Mouse (Mus musculus) c-Kit-positive CD71-positive TER-119-negative erythroid progenitor cells, embryonic 14.5 days (primary cell): Measurements from ENCODE around the gene Cyb5r3.
A peak's percentile ranks its signal among the peaks of the same experiment; 100 is the strongest.
"Not testable (repeated sequence)": the region's sequence is repeated elsewhere in the genome, so short reads cannot be mapped to it uniquely, and the experiment has no call there.

Experiments used
- DNase-seq: peaks from one replicate; pipeline ENCODE4 v3.0.0-alpha.2; 2013; ENCODE audit warnings: low read depth

Gene Cyb5r3

DNA sequence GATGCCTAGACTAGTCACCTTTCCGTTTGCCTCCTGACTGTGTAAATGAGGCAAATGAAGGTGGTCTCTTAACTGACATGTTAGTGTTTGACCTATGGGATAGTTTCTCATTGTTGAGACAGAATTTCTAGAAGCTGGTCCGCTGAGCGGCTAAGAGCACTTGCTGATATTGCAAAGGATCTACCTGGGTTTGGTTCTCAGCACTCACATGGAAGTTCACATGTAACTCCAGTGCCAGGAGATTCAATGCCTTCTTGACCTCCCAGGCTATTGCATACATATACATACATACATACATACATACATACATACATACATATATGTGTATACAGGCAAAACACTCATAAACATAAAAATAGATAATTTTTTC is 22.3 kb downstream of the Cyb5r3 start:
- DNase-seq = no peak

- peak; percentile 97 for DNase-seq
Observed at GRCm38 (mm10) chr15:83149196-83150072, 23.0 kb downstream of the Cyb5r3 start, which contains the start of gene Poldip3. TSS of gene Poldip3 (minus strand) at chr15:83149384.

GRCm38 (mm10) chr15:83148801-83149195 is 23.6 kb downstream of the Cyb5r3 start:
- DNase-seq = no peak

- DNase-seq = no peak
Observed at GRCm38 (mm10) chr15:83148395-83148794, 24.0 kb downstream of the Cyb5r3 start.

DNA sequence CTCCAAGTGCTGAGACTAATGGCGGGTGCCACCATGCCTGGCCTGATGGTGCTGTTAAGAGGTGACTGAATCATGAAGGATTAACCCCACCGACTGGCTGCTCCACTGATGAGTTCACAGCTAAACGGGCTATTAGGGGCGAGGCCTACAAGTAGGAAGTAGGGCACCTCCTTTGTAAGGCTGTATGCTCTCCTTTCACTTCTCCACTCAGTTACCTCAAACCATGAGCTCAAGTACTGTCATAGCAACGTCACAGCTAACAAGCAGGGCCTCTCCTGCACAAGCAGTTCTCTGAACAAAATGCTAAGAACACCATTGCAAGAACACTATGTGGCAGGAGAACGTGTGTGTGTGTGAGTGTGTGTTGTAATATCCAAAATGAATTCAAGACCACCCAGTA is 26.9 kb downstream of the Cyb5r3 start:
- no peak for DNase-seq

DNA sequence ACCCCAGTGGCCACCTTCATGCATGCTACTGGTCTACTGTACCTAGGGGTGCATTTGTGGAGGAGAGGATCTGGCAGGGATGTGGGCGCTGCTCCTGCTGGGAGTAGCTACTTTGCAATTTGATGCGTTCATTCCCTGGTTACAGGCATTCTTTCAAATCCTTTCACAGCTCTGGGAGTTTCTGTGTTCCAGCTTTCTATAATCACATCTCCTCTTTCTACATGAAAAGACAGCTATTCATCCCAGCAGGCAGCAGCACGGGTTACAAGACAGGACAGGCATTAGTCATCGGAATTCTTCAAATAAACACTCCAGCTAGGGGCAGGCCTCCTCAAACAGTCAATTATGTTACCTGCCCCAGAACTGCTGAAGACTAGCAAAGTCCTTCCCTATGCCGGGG is 29.5 kb downstream of the Cyb5r3 start:
- DNase-seq = no peak

DNA sequence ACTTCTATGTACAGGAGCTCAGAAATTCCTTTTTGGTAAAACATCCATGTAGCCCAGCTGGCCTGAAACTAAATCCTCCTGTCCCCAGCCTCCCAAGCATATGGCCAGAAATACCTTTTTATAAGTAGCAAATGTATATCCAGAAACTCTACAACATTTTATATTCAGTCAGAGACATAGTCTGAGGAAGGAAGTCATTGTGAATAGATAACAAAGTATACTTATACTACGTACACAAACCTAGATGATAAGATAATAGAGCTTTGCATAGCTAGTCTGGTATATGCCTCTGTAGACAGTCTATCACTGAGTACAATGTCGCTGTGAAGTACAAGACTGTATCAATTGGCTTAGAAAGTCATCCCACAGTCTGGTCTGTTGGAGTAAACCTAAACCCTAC is 36.7 kb downstream of the Cyb5r3 start:
- DNase-seq = no peak

GRCm38 (mm10) chr15:83134671-83135070 is 37.7 kb downstream of the Cyb5r3 start:
- DNase-seq = no peak

DNA sequence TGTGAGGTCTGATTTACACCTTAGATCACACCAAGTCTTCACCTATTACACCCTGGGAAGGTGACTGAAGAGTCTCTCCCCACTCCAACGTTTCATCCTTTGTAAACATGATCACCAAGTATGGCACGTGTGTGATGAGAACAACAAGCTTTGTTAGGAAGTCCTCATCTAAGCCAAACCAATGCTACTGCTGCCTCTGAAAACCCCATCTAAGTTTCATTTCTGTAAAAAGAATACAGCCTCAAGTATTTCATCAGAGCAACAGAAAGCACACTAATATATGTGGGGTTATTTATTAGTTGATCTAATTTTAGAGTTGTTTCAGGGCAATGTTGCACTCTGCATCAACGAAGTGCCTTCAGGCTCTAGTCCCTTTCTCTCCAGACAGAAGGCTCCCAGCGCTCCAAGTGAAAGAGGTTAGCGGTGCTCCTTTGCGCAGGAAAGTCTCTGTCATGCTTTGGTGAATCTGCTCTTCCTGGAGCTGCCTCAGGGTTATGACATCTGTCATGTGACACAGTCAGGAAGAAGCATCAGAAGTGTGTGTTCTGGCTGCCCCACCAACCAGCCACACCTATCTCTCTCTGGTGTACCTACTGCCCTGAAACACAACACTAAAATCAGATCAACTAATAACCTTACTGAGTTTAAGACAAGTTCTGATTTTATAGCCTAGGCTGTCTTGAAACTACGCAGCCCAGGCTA is 42.7 kb downstream of the Cyb5r3 start:
- DNase-seq = no peak

GRCm38 (mm10) chr15:83127037-83127436 is 45.4 kb downstream of the Cyb5r3 start:
- DNase-seq = not testable (repeated sequence)

DNA sequence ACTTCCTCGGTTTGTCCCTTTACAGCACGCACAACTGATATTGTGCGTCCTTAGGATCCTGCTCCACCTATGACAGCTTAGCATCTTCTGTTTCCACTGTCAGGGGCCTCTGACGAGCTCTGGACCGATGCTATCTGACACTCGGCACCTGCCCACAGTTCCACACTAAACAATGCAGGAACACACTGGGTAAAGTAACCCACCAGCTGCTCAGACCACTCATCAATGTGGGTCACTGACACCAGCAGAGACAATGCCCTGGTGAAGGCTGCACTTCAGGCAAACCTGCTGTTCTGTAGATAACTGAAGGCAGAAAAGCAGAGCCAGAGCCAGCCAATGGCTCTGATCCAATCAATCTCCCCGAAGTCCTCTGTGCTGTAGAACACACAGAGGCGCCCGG is 45.8 kb downstream of the Cyb5r3 start:
- no peak for DNase-seq

DNA sequence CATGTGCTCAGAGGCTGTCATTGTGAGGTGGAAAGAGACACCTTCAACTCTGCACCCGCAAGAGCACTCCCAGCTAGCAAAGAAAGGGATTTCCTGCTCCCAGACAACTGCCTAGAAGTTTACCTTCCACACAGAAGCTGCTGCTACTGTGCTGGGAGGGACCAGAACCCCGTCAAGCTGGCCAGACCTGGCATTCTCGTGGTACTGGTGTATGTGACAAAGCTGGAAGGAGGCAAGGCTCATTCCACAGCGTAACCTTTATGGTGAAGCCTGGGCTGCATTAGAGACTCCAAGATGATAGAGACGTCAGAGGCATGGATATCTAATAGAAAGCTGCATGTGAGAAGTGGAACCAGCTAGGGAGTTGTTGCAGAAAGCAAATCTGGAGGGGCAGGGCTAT is 47.8 kb downstream of the Cyb5r3 start:
- no peak for DNase-seq

DNA sequence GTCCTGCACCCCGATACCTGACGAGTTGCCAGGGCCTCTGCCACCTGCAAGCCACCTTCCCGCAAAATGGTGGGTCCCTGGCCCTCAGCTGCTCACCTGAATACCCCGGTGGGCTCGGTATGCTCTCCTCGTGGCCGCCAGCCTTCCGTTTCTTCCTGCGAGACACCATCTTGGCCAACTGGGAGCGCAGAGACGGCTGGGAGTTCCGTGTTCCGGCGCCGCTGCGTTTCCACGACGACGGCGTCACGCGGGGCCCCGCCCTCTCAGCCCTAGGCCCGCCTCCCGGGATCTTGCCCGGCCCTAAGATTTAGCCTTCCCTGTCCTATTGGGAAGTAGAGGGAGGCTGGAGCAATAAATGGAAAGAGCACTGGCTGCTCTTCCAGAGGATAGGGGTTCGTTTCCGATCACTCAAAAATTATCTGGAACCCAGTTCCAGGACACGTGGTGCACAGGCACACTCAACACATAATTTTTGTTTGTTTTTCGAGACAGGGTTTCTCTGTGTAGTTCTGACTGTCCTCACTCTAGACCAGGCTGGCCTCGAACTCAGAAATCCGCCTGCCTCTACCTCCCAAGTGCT is 49.7 kb downstream of the Cyb5r3 start, which contains the start of gene Rrp7a:
Rrp7a (minus strand) TSS at position 236 of the 580 bp plus-strand sequence.
- peak; percentile 64 for DNase-seq

- DNase-seq = peak; percentile 34
Observed at GRCm38 (mm10) chr15:83121709-83122565, 50.5 kb downstream of the Cyb5r3 start.

- DNase-seq = no peak
Observed at GRCm38 (mm10) chr15:83118360-83118759, 54.0 kb downstream of the Cyb5r3 start.

- no peak for DNase-seq
Observed at GRCm38 (mm10) chr15:83115071-83115470, 57.3 kb downstream of the Cyb5r3 start.

GRCm38 (mm10) chr15:83114106-83114505 is 58.3 kb downstream of the Cyb5r3 start:
- no peak for DNase-seq

GRCm38 (mm10) chr15:83112898-83113297 is 59.5 kb downstream of the Cyb5r3 start:
- no peak for DNase-seq

- DNase-seq = no peak
Observed at GRCm38 (mm10) chr15:83111874-83112273, 60.5 kb downstream of the Cyb5r3 start.

GRCm38 (mm10) chr15:83111290-83111689 is 61.1 kb downstream of the Cyb5r3 start:
- no peak for DNase-seq

DNA sequence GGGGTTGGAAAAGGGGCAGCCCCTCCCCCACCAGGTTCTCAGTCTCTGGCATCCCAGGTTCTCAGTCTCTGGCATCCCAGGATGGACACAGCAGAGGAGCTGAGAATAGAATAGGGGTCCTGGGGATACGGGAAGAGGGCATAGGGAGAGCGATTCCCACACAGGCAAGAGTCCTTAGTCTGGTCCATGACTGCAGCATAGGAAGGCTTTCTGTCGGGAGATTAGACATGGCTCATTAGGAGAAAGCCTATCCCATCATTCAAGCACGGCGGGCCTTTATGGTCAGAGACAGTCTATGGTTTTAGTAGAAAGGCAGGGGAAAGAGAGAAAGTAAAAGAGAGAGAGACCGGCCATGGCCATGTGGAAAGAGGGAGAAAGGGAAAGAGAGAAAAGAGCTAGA is 64.6 kb downstream of the Cyb5r3 start:
- DNase-seq = no peak

GRCm38 (mm10) chr15:83106426-83106825 is 66.0 kb downstream of the Cyb5r3 start:
- no peak for DNase-seq
